Mouse (Mus musculus) stomach, embryonic 15.5 days (tissue): ENCODE measurements around the gene Prim2. TPM values are rescaled to one million over a fixed set of nuclear protein-coding genes. Genes with fewer than 3 reads are reported as not detected.
"Not testable (repeated sequence)": the region's sequence is repeated elsewhere in the genome, so short reads cannot be mapped to it uniquely, and the experiment has no call there.

Source experiments
- ATAC-seq: fragments of 200-750 bp; cut with Nextera tagmentation; 2 replicates; pipeline ENCODE4 v1.8.0; 2017; ENCODE audit warnings: low read depth, moderate number of reproducible peaks, moderate TSS enrichment; ENCODE audit not compliant: insufficient read depth, low FRiP score
- H3K27ac ChIP-seq: fragments of 300-500 bp; sonication (generic); 2 replicates; pipeline ENCODE4 v1.5.1; 2015; ENCODE audit warnings: mild to moderate bottlenecking, inconsistent platforms
- H3K27me3 ChIP-seq: fragments of 300-500 bp; sonication (generic); replicated peaks from 2 replicates; pipeline ENCODE4 v1.6.1; 2015; ENCODE audit warnings: inconsistent platforms
- H3K36me3 ChIP-seq: fragments of 300-500 bp; sonication (generic); 2 replicates; pipeline ENCODE4 v1.6.1; 2015; ENCODE audit warnings: inconsistent platforms
- H3K4me1 ChIP-seq: fragments of 300-500 bp; sonication (generic); 2 replicates; pipeline ENCODE4 v1.6.1; 2015; ENCODE audit warnings: inconsistent platforms
- H3K4me2 ChIP-seq: fragments of 300-500 bp; sonication (generic); 2 replicates; pipeline ENCODE4 v1.6.1; 2015; ENCODE audit warnings: mild to moderate bottlenecking, inconsistent platforms
- H3K4me3 ChIP-seq: fragments of 300-500 bp; sonication (generic); replicated peaks from 2 replicates; pipeline ENCODE4 v1.5.1; 2015; ENCODE audit warnings: inconsistent platforms
- H3K9ac ChIP-seq: fragments of 300-500 bp; sonication (generic); 2 replicates; pipeline ENCODE4 v1.6.1; 2015; ENCODE audit warnings: inconsistent platforms
- H3K9me3 ChIP-seq: fragments of 300-500 bp; sonication (generic); 2 replicates; pipeline ENCODE4 v1.6.1; 2016; ENCODE audit warnings: inconsistent platforms
- whole genome bisulfite sequencing: fragments of 180-500 bp; shearing (Covaris S2); methylation state at CpG from one replicate; pipeline ENCODE4 v1.1.7; 2015; 5-methylcytosine and 5-hydroxymethylcytosine counted together
- polyA plus RNA-seq: library from polyadenylated mRNA; unstranded; fragments of >200 nt; fragmentation: Nextera tagmentation; extraction: Ambion mirVana; gene quantifications from 2 replicates; pipeline ENCODE4 v1.2.1, GENCODE M21; 2015

The Prim2 gene
- polyA plus RNA-seq, 1 experiment from 2014 or later, result 31.9 TPM

DNA sequence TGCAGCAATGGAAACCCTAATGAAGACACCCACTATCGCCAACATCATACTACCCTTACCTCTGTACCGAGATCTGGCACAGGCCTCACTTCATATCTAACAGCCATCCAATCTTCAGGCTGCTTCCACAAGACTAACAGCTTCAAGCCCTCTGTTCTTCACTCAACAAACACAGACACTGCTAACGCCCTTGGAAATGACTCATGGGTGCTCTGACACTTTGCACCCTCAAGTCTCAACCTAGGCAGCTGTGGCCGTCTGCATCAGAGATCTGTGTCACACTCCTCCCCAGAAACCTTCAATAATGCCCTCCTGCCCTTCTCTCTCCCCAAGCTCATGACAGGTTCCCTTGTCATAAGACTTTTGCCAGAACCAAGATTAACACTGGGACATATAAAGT is 20.6 kb downstream of the Prim2 start:
- Histone ChIP-seq H3K4me3 (no peak overlapping the region), H3K4me1 (no peaks in the 10 kb centered on the region), H3K27ac (no peak overlapping the region), H3K27me3 (no peaks in the 10 kb centered on the region), H3K36me3 (peaks cover 4% of the 10 kb centered on the region; the same call in 1 of the 2 replicates), H3K9ac (no peak overlapping the region), H3K9me3 (no peaks in the 10 kb centered on the region), H3K4me2 (no peak overlapping the region)
- no peak for ATAC-seq
- WGBS, result 88% methylated on average over 4 of the region's 4 CpGs

DNA sequence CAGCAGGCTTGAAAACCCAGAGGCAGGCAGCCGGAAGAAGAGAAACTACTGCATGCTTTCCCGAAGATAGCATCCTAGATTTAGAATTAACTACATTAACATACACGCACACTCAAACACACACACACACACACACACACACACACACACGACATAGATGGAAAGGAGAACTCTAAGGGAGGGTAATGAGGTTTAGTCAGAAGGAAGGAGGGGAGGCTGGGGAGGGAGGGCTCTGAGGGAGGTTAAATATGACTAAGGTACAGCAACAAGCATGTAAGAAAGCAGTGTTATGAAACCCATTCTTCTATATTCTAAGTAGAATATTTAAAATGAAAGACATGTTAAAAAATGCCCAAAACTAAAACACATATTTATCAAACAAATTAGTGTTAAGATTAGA is 21.9 kb downstream of the Prim2 start:
- H3K4me2 ChIP-seq, result no peak overlapping the region
- no peak for ATAC-seq
- no peaks in the 10 kb centered on the region for H3K27me3 ChIP-seq
- H3K9me3 ChIP-seq, result no peaks in the 10 kb centered on the region
- H3K4me3 ChIP-seq, result no peak overlapping the region
- no peak overlapping the region for H3K9ac ChIP-seq
- H3K36me3 ChIP-seq, result peaks cover 7% of the 10 kb centered on the region; the same call in 1 of the 2 replicates
- H3K4me1 ChIP-seq, result no peaks in the 10 kb centered on the region
- H3K27ac ChIP-seq, result no peak overlapping the region
- WGBS, result 77% methylated on average over 4 of the region's 4 CpGs

DNA sequence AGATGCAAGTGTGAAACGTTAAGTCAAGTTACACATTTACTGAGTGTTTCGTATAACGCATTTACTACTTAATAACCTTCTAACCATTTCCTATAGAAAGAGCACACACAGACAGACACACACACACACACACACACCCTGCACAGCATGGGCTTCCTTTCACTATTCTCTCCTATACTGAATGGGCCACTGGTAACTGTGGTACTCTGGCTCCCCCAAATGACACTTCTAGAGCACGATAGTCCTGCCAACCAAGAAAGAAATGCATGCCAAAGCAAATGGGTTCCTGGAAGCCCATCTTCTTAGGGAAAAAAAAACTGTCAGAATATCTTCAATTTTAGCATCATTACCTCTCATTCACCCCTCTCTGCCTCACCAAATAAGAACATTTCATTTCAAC is 22.4 kb downstream of the Prim2 start:
- Histone ChIP-seq H3K27ac (no peak overlapping the region), H3K9me3 (no peaks in the 10 kb centered on the region), H3K9ac (no peak overlapping the region), H3K36me3 (peaks cover 7% of the 10 kb centered on the region; the same call in 1 of the 2 replicates), H3K4me3 (no peak overlapping the region), H3K27me3 (no peaks in the 10 kb centered on the region), H3K4me2 (no peak overlapping the region), H3K4me1 (no peaks in the 10 kb centered on the region)
- 82% methylated on average over 4 of the region's 4 CpGs for WGBS
- ATAC-seq, result no peak

DNA sequence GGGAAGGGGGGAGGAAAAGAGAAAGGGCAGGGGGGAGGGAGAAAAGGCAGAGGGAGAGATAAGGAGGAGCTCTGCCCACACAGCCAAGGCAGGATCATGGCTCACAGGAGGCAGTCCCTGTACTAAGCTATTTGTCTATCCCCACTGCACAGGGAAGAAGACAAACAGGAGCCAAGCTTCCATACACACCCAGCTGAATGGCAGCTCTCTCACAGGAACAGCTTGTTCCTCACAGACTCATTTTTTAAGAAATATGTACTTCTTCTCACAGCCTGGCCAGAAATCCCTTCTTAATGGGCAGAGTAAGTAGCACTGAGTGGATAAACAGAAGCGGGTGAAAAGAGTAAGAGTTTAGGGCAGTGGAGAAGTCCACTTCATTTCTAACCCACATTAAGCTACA is 23.9 kb downstream of the Prim2 start:
- no peaks in the 10 kb centered on the region for H3K4me1 ChIP-seq
- H3K36me3 ChIP-seq, result peaks cover 7% of the 10 kb centered on the region; the same call in 1 of the 2 replicates
- H3K9me3 ChIP-seq, result no peaks in the 10 kb centered on the region
- WGBS, result 61% methylated on average over 1 of the region's 1 CpGs
- H3K4me3 ChIP-seq, result no peak overlapping the region
- no peak for ATAC-seq
- H3K4me2 ChIP-seq, result no peak overlapping the region
- no peaks in the 10 kb centered on the region for H3K27me3 ChIP-seq
- H3K9ac ChIP-seq, result no peak overlapping the region
- no peak overlapping the region for H3K27ac ChIP-seq

DNA sequence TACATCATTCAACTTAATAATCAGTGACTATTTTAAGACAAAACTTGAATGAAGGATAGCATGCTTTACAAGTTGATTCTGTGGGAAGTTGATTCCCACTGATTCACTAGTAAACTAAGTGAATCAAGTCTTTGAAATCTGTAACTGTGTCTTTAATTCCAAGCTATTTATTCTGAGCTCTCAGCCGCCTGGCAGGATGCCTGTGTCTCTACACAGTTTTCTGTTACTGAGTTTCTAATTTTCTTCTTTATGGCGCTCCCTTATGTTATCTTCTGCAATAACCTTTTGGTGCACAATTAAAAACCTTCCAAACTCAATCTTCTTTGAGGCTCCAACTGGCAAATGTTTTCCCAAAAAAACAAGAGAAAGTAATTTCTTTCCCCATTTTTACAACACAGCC is 28.5 kb downstream of the Prim2 start:
- peaks cover 17% of the 10 kb centered on the region; the same call in 1 of the 2 replicates for H3K36me3 ChIP-seq
- 83% methylated on average over 2 of the region's 2 CpGs for WGBS
- no peak overlapping the region for H3K4me2 ChIP-seq
- H3K9ac ChIP-seq, result no peak overlapping the region
- H3K9me3 ChIP-seq, result no peaks in the 10 kb centered on the region
- no peaks in the 10 kb centered on the region for H3K27me3 ChIP-seq
- no peak for ATAC-seq
- no peak overlapping the region for H3K4me3 ChIP-seq
- H3K27ac ChIP-seq, result no peak overlapping the region
- H3K4me1 ChIP-seq, result no peaks in the 10 kb centered on the region

DNA sequence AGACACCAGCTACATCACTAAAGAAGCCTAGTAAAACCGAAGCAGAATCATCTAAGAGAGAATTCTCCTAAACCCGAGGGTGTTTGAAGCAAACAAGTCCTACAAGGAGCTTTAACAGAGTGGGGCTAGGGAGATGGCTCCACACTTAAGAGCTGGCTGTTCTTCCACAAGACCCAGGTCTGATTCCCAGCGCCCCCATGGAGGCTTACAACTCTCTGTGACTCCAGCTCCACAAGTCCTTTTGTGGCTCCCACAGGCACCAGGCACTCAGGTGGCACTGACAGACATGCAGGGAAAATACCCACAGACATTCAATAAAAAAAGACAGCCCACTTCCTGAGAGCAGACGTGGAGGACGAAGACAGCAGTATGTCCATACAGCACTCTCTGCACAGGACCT is 29.5 kb downstream of the Prim2 start:
- no peak for ATAC-seq
- no peaks in the 10 kb centered on the region for H3K9me3 ChIP-seq
- H3K27ac ChIP-seq, result no peak overlapping the region
- no peaks in the 10 kb centered on the region for H3K4me1 ChIP-seq
- H3K36me3 ChIP-seq, result peaks cover 17% of the 10 kb centered on the region; the same call in 1 of the 2 replicates
- no peak overlapping the region for H3K4me3 ChIP-seq
- H3K4me2 ChIP-seq, result no peak overlapping the region
- no peaks in the 10 kb centered on the region for H3K27me3 ChIP-seq
- 95% methylated on average over 5 of the region's 5 CpGs for WGBS
- H3K9ac ChIP-seq, result no peak overlapping the region

DNA sequence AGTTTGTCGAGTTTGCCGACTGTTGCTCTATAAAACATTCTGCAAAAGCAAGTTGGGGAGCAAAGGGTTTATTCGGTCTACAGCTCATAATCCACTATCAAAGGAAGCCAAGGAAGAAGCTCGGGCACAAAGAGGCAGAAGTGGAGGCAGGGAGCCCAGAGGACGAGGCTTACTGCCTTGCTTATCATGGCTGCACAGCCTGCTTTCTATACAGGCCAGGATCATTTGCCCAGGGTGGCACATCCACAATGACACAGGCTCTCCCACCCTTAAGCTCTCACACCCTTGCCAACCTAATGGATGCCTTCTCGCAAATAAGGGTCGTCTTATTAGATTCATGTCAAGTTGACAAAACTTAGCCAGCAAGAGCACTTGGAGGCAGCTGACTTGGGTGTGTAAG is 30.4 kb downstream of the Prim2 start:
- no peak overlapping the region for H3K27ac ChIP-seq
- no peaks in the 10 kb centered on the region for H3K27me3 ChIP-seq
- no peak; the same call in 1 of the 2 replicates for ATAC-seq
- no peak overlapping the region for H3K4me2 ChIP-seq
- H3K36me3 ChIP-seq, result peaks cover 17% of the 10 kb centered on the region; the same call in 1 of the 2 replicates
- H3K9me3 ChIP-seq, result no peaks in the 10 kb centered on the region
- H3K4me1 ChIP-seq, result no peaks in the 10 kb centered on the region
- no peak overlapping the region for H3K9ac ChIP-seq
- H3K4me3 ChIP-seq, result no peak overlapping the region
- WGBS, result 91% methylated on average over 7 of the region's 7 CpGs

DNA sequence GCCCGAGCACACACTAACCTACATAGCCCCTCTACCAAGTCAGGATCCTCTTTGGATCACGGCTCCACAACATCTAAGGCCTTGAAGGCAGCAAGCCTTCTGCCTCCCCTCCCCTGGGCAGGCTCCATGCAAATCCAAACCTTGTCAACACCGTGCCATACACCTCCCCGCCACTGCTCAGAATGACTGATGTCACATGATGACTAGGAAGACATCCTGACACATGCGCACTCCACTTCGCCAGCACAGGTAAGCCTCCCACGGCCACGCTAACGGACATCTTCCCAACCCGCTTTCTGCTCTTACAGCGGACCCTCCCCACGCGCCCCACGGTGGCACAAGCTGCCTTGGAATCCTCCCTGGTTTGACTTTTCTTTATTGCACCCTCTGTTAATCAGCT is 31.8 kb downstream of the Prim2 start:
- Histone ChIP-seq H3K4me1 (no peaks in the 10 kb centered on the region), H3K4me3 (no peak overlapping the region), H3K9ac (no peak overlapping the region), H3K36me3 (peaks cover 14% of the 10 kb centered on the region; the same call in 1 of the 2 replicates), H3K27me3 (no peaks in the 10 kb centered on the region), H3K9me3 (no peaks in the 10 kb centered on the region), H3K27ac (no peak overlapping the region), H3K4me2 (no peak overlapping the region)
- ATAC-seq, result no peak
- WGBS, result 95% methylated on average over 14 of the region's 14 CpGs

DNA sequence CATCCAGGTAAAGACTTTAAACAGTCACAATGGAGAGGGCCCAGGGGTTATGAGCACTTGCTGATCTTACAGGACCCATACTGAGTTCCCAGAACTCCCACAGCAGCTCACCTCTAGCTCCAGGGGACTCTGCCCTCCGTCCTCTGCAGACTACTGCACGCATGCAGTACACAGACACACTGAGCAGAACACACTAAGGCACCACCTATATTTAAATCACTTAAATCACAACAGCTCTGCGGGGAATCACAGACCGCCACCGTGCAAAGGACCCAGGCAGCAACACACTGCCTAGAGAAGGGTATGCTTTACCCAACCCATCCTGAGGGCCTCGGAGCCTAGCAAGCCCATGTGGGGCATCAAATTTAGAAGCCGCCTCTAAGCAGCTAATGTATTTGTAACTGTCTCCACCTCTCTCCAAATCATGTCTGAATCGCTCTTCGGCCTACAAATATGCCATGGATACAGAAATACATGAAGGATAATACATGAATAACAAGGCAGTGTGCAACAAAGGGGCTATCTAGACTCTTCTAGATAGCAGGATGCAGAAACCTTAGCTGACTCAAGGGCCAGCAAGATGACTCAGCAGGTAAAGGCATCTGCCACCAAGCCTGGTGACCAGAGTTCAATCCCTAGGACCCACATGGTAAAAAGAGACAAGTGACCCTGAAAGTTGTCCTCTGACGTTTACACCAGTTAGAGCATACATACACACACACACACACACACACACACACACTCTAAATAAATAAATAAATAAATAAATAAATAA is 33.0 kb downstream of the Prim2 start:
- Histone ChIP-seq H3K4me3 (no peak overlapping the region), H3K4me1 (no peaks in the 10 kb centered on the region), H3K36me3 (peaks cover 14% of the 10 kb centered on the region; the same call in 1 of the 2 replicates), H3K27ac (no peak overlapping the region), H3K9ac (no peak overlapping the region), H3K27me3 (no peaks in the 10 kb centered on the region), H3K4me2 (no peak overlapping the region), H3K9me3 (no peaks in the 10 kb centered on the region)
- ATAC-seq, result no peak
- WGBS, result 88% methylated on average over 10 of the region's 10 CpGs

DNA sequence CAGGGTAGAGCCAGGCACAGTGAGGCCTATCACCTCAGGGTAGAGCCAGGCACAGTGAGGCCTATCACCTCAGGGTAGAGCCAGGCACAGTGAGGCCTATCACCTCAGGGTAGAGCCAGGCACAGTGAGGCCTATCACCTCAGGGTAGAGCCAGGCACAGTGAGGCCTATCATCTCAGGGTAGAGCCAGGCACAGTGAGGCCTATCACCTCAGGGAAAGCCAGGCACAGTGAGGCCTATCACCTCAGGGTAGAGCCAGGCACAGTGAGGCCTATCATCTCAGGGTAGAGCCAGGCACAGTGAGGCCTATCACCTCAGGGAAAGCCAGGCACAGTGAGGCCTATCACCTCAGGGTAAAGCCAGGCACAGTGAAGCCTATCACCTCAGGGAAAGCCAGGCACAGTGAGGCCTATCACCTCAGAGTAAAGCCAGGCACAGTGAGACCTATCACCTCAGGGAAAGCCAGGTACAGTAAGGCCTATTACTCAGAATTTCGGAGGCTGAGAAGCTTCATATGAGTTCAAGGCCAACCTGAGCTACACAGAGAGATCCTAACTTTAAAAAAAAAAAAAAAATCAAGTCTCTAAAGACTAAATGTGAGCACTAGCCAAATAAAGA is 38.5 kb downstream of the Prim2 start:
- 81% methylated on average over 1 of the region's 1 CpGs for WGBS
- not testable (repeated sequence) for H3K36me3 ChIP-seq, H3K9ac ChIP-seq, H3K9me3 ChIP-seq, H3K4me2 ChIP-seq, H3K27me3 ChIP-seq, ATAC-seq, H3K4me1 ChIP-seq, H3K27ac ChIP-seq, H3K4me3 ChIP-seq

DNA sequence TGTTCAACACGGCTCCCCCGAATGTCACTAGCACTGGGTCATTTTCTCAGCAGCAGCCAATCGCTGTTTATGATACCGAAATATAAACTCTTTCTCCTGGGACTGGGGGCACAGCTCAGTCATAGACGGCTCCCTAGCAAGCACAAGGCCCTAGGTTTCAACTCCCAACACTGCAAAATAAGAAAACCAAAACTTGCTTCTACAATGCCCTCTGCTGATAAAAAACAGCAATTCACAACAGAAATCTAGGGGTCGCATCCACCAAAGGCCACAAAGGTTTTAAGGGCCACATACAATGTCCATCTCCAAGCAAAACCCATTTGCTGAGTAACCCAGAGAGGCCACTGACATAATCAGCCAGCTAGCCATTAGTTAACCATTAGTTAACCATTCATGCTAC is 41.8 kb downstream of the Prim2 start:
- Histone ChIP-seq H3K4me1 (no peaks in the 10 kb centered on the region), H3K36me3 (peaks cover 5% of the 10 kb centered on the region), H3K4me2 (no peak overlapping the region), H3K4me3 (no peak overlapping the region), H3K9me3 (no peaks in the 10 kb centered on the region), H3K27me3 (no peaks in the 10 kb centered on the region), H3K27ac (no peak overlapping the region), H3K9ac (no peak overlapping the region)
- no peak for ATAC-seq
- 70% methylated on average over 6 of the region's 6 CpGs for WGBS

DNA sequence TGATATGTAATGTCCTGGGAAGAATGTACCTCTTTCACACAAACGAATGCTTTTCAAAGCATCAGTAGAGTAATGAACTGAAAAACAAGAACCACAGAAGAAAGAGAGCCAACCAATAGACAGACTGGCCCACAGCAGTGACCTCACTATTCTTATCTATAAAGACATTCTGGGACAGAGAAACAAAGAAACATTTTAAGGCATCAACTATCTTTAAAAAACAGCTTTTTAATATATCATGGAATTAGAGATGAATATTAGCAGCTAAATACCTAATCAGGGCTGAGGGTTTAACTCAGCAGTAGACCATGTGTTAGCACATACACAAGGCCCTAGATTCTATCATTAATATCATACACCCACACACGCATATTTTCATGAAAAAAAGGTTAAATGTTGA is 42.5 kb downstream of the Prim2 start:
- 80% methylated on average over 2 of the region's 2 CpGs for WGBS
- peaks cover 5% of the 10 kb centered on the region for H3K36me3 ChIP-seq
- ATAC-seq, result no peak

More for the DNA sequence above, 42.5 kb downstream of the Prim2 start:
- Histone ChIP-seq H3K9ac (no peak overlapping the region), H3K4me3 (no peak overlapping the region), H3K27me3 (no peaks in the 10 kb centered on the region), H3K9me3 (no peaks in the 10 kb centered on the region), H3K4me1 (no peaks in the 10 kb centered on the region), H3K27ac (no peak overlapping the region), H3K4me2 (no peak overlapping the region)
